Mouse (Mus musculus): Measurements from ENCODE around the gene Ttc28. TPM values are rescaled to one million over a fixed set of nuclear protein-coding genes. Genes with fewer than 3 reads are reported as not detected.

Ttc28 gene
- total RNA-seq, 2 experiments from 2014 or later = 12.4 to 15.0 TPM

GRCm38 (mm10) chr5:111098516-111099274, 219.1 kb downstream of the Ttc28 start:
- no peak for DNase-seq

- DNase-seq = no peak
Measured at GRCm38 (mm10) chr5:111100585-111100984, 221.0 kb downstream of the Ttc28 start.

GRCm38 (mm10) chr5:111101383-111101932, 221.9 kb downstream of the Ttc28 start:
- DNase-seq = no peak

GRCm38 (mm10) chr5:111104801-111105200, 225.2 kb downstream of the Ttc28 start:
- DNase-seq = no peak

DNA sequence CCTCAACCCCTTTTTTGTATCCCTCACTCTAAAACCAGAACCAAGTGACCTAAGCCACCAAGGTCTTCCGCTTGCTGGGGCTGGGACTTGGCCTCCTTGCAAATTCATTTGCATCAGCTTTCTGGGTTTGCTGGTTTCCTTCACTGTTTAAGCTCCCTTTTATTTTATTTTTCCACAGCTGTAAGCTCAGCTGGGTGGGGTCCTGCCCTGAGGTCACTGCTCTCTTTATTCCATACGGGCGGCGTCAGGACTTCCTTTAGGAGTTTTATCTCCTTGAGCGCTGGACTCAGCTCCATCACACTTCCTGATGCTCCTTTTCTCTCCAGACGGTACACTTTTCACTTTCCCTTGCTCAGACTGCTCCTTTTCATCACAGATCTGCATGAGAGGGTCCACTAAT, 231.8 kb downstream of the Ttc28 start:
- DNase-seq = no peak

- peak; percentile 56 for DNase-seq
Measured at GRCm38 (mm10) chr5:111113183-111113582, 233.6 kb downstream of the Ttc28 start.

DNA sequence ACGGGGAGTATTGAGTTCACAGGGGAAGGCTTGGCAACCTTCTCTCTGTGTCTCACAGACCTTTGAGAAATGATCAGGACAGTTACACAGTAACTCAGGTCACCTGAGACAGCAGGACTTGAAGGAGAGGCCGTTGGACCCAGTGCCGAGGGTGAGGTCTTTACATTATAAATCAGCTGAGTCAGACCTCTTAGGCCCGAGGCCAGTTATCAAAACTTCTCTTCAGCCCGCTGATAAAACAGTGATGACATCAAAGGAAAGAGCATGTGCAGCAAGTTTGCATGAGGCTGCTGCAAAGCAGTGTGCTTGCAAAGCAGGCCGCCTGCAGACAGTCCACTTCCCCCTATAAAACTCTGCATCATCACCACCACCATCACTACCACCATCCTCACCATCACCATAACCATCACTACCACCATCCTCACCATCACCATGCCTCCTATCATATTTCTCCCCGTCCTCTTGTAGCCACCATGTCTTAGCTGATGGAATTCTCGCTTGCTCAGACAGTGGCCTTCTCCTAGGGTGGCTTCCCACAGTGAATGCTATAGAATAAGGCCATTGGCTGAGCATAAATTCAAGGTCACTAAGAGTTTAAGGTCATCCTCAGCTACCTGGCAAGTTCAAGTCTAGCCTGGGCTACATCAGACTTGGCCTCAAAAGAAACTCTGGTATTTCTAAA, 234.2 kb downstream of the Ttc28 start:
- no peak for DNase-seq

DNA sequence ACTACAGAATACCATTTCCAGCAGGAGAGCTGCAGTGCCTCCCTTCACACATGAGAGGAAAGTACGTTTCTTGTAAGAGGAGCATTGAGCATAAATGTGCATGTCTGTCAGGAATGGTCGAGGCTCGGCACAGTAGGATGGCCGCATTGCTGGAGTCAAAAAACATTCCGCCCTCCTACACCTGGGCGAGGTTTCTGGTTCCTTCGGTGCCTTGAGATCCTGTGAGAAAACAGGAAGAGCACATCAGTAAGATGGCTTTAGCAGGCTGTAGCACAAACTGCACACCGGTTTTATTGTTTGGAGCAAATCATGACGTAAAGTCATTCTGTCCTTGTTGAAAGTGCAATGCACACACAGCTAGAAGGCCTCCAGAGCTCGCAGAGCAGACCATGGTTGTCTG, 235.0 kb downstream of the Ttc28 start:
- DNase-seq = no peak

GRCm38 (mm10) chr5:111115519-111116350, 236.1 kb downstream of the Ttc28 start:
- DNase-seq = peak; percentile 49

- DNase-seq = no peak
Measured at GRCm38 (mm10) chr5:111119805-111120204, 240.2 kb downstream of the Ttc28 start.

DNA sequence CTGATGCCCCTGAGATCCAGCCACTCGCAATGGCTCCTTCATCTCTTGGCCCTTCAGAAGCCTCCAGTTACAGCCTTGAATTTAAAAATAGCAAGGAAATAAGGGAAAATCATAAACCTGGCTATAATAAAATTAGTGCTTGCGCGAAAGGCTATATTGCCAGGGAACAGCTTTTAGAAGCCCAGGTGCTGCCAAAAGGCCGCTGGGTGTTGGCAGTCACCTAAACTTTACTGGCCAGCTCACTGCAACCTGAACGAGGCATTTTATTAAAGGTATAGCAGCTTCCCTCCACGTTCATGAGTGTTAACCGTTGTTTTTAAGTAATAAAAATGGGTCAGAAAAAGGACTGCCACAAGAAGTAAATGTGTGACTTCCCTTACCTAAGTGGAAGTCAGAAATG, 240.7 kb downstream of the Ttc28 start:
- no peak for DNase-seq

- DNase-seq = no peak
Measured at GRCm38 (mm10) chr5:111120705-111121420, 241.3 kb downstream of the Ttc28 start.

- DNase-seq = no peak
Measured at GRCm38 (mm10) chr5:111122332-111123049, 242.9 kb downstream of the Ttc28 start.

DNA sequence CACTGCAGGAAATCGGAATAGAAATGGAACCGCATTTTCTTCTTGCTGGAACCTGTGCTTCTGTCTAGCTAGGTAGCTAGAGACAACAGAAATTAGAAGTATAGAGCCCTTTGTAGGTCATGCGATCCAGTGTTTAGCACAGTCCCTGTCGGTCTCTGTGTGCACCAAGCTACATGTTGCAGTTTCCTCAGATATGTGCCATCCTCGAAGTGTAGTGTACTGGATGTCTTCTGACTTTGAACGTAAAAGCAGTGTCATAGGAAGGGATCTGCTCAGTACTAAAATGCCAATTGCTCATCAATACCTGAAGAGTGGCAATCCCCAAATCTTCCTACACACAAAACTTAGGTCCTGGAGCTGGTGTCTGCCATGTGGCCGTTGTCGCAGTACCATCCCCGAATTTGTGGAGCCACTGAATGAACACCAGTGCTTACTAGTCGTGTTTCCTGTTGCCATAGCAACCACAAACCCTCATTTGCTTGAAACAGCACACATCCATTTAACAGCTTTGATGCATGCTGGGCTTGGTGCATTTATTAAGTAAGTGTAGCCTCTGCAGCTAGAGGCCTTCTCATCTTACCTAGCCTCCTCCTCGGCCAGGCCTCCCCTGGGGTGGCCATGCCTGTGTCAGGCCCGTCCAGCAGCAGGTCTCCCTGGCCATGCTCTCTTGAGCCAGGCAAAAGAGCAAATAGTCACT, 243.6 kb downstream of the Ttc28 start:
- DNase-seq = no peak

DNA sequence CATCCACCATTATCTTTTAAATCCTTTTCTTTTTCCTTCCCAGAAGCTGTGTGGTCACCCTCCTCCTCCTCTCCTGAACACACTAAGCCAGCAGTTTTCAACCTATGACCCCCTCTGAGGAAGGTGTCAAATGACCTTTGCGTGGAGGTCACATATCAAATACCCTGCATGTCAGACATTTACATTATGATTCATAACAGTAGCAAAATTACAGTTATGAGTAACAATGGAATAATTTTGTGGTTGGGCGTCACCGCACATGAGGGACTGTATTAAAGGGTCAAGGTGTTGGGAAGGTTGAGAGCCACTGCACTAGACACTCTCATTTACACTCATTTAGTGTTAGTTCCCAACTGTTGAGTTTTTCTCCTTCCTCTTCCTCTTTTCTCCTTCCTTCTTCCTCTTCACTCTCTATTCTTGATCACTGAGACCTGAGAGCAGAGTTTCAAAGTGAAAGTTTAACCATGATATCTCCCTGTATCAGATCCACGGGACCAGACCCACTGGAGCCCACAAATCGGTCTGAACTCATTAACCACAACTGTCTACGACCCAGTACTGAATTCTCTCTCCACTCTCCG, 245.1 kb downstream of the Ttc28 start:
- DNase-seq = no peak

DNA sequence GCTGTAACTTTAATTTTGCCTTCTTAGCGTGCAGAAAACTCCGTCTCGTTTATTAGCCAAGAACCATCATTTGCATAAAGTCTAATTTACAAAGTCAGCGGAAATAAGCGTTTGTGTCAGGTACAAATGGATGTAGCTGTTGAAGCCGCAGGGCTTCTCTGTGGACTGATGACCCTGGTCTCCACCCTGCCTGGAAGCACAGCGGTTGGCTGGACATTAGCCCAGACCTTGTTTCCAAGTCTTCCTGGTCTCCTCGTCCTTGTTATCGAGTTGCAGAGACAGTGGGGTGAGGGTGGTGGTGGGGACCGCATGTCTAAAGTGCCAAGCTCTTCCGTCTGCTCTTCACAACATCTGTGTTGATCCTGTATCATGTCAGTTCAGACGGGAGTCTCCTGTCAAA, 246.1 kb downstream of the Ttc28 start:
- DNase-seq = no peak

GRCm38 (mm10) chr5:111127786-111128185, 248.2 kb downstream of the Ttc28 start:
- DNase-seq = no peak

DNA sequence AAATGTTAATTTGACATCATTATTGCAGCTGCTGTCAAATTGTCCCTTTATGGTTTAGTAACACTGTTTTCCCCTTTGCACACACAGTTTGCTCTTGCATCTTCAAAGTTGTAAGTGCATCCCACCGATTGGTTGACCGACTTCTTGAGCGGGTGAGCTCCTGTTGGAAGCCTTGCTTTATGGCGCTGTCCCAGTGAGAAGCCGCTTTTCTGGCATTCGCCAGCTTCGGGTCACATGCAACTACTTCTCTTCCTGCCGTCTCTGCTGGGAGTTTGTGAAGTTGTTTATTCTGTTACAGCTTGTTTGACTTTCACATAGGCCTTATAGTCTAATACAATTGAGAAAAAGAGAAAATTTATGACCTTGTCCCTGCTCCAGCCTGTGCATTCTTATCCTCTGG, 250.5 kb downstream of the Ttc28 start:
- no peak for DNase-seq

DNA sequence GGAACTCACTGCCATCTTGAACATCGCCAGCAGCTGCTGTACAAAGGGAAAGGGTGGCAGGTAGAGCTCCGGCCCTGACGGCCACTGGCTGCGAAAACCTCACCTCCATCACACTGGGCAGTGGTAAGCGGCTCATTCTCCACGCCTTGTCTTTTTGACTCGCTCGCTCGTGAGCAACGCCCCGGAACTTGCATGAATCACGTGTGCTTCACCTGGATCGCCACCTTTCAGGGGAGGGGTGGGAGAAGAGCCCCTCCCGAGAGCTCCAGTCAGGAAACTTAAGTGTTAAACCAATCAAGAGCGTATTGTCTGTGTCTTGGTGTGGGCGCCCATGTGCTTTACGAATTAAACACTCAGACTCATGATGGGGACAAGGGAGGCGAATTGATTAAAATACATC, 252.0 kb downstream of the Ttc28 start:
- no peak for DNase-seq

DNA sequence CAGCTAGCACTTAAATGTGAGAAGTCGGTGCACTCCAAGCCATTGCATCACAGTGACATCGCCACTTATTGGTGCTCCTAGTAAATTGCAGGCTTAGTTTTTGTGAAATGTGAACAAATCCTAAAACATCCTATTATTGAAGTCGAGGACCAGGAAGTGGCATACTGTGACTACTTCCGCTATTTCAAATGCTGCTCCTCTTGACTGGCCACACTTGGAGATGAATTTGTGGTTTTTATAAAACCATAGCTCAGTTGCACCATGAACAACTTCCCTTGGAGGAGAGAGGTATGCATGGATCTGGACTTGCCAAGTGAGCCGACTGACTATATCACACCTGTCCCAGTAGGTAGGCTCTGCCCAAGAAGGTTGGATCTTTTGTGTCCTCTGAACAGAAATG, 253.5 kb downstream of the Ttc28 start:
- no peak for DNase-seq
